Mouse (Mus musculus) hindbrain, embryonic 15.5 days (tissue): Measurements from ENCODE around the gene Grik3. TPM values are rescaled to one million over a fixed set of nuclear protein-coding genes. Genes with fewer than 3 reads are reported as not detected.

Experiments used
- ATAC-seq: fragments of 200-750 bp; cut with Nextera tagmentation; 2 replicates; pipeline ENCODE4 v1.8.0; 2017; ENCODE audit warnings: low read depth, moderate number of reproducible peaks, moderate TSS enrichment; ENCODE audit not compliant: low FRiP score
- H3K27ac ChIP-seq: fragments of 300-500 bp; sonication (generic); replicated peaks from 2 replicates; pipeline ENCODE4 v1.5.1; 2015; ENCODE audit warnings: mild to moderate bottlenecking, inconsistent platforms
- H3K27me3 ChIP-seq: fragments of 300-500 bp; sonication (generic); 2 replicates; pipeline ENCODE4 v1.6.1; 2015; ENCODE audit warnings: control low read depth, inconsistent platforms
- H3K36me3 ChIP-seq: fragments of 300-500 bp; sonication (generic); 2 replicates; pipeline ENCODE4 v1.6.1; 2015; ENCODE audit warnings: control low read depth, inconsistent platforms
- H3K4me1 ChIP-seq: fragments of 300-500 bp; sonication (generic); replicated peaks from 2 replicates; pipeline ENCODE4 v1.6.1; 2015; ENCODE audit warnings: control low read depth, inconsistent platforms
- H3K4me2 ChIP-seq: fragments of 300-500 bp; sonication (generic); 2 replicates; pipeline ENCODE4 v1.6.1; 2015; ENCODE audit warnings: moderate library complexity, mild to moderate bottlenecking, inconsistent platforms
- H3K4me3 ChIP-seq: fragments of 300-500 bp; sonication (generic); 2 replicates; pipeline ENCODE4 v1.5.1; 2015; ENCODE audit warnings: mild to moderate bottlenecking, inconsistent platforms
- H3K9ac ChIP-seq: fragments of 300-500 bp; sonication (generic); 2 replicates; pipeline ENCODE4 v1.6.1; 2015; ENCODE audit warnings: inconsistent platforms
- H3K9me3 ChIP-seq: fragments of 300-500 bp; sonication (generic); 2 replicates; pipeline ENCODE4 v1.6.1; 2016; ENCODE audit warnings: control low read depth, inconsistent platforms
- WGBS: fragments of 180-500 bp; shearing (Covaris S2); methylation state at CpG from one replicate; pipeline ENCODE4 v1.1.7; 2015; 5-methylcytosine and 5-hydroxymethylcytosine counted together
- polyA plus RNA-seq: library from polyadenylated mRNA; unstranded; fragments of >200 nt; fragmentation: Nextera tagmentation; extraction: Ambion mirVana; gene quantifications from 2 replicates; pipeline ENCODE4 v1.2.1, GENCODE M21; 2015

Grik3 gene
- polyA plus RNA-seq: 5.4 and 5.5 TPM in 2 replicates

GRCm38 (mm10) chr4:125490661-125491504 lies at the start of gene Grik3:
Gene Grik3 (plus strand): TSS chr4:125490700.
- H3K4me2 ChIP-seq: peak within 1 kb of the TSS; percentile 78
- no peaks in the 10 kb centered on the region for H3K36me3 ChIP-seq
- H3K9ac ChIP-seq: peak within 1 kb of the TSS; percentile 71
- peak within 1 kb of the TSS; percentile 56 for H3K4me3 ChIP-seq
- peaks cover 36% of the 10 kb centered on the region; the same call in 1 of the 2 replicates for H3K27me3 ChIP-seq
- H3K9me3 ChIP-seq: no peaks in the 10 kb centered on the region
- peak; percentile 17; the same call in 1 of the 2 replicates for ATAC-seq
- under 1% methylated on average over 68 of the region's 77 CpGs for WGBS
- peak within 1 kb of the TSS; percentile 90 for H3K27ac ChIP-seq
- H3K4me1 ChIP-seq: peaks cover 95% of the 10 kb centered on the region

- no peaks in the 10 kb centered on the region for H3K9me3 ChIP-seq
- no peak overlapping the region for H3K9ac ChIP-seq
- H3K4me1 ChIP-seq: peaks cover 12% of the 10 kb centered on the region
- H3K27me3 ChIP-seq: peaks cover 5% of the 10 kb centered on the region; the same call in 1 of the 2 replicates
- ATAC-seq: no peak
- 79% methylated on average over 4 of the region's 4 CpGs for WGBS
- H3K27ac ChIP-seq: no peak overlapping the region
- no peak overlapping the region for H3K4me2 ChIP-seq
- H3K4me3 ChIP-seq: no peak overlapping the region
- no peaks in the 10 kb centered on the region for H3K36me3 ChIP-seq
These were observed 48.7 kb upstream of the Grik3 start for GRCm38 (mm10) chr4:125441821-125442220.

GRCm38 (mm10) chr4:125444366-125444765 lies 46.1 kb upstream of the Grik3 start:
- no peaks in the 10 kb centered on the region for H3K36me3 ChIP-seq
- ATAC-seq: no peak
- 77% methylated on average over 7 of the region's 7 CpGs for WGBS

GRCm38 (mm10) chr4:125450602-125451321 lies 39.7 kb upstream of the Grik3 start:
- Histone ChIP-seq H3K27ac (peak overlapping the region; percentile 27; the same call in 1 of the 2 replicates), H3K4me2 (no peak overlapping the region), H3K4me3 (no peak overlapping the region), H3K9ac (no peak overlapping the region), H3K27me3 (no peaks in the 10 kb centered on the region), H3K9me3 (no peaks in the 10 kb centered on the region), H3K36me3 (no peaks in the 10 kb centered on the region), H3K4me1 (peaks cover 10% of the 10 kb centered on the region)
- peak; percentile 51; the same call in 1 of the 2 replicates for ATAC-seq
- 36% methylated on average over 7 of the region's 7 CpGs for WGBS

More at GRCm38 (mm10) chr4:125444366-125444765, 46.1 kb upstream of the Grik3 start:
- H3K27me3 ChIP-seq: no peaks in the 10 kb centered on the region
- H3K4me1 ChIP-seq: peaks cover 12% of the 10 kb centered on the region
- H3K4me3 ChIP-seq: no peak overlapping the region
- H3K4me2 ChIP-seq: no peak overlapping the region
- H3K9me3 ChIP-seq: no peaks in the 10 kb centered on the region
- no peak overlapping the region for H3K9ac ChIP-seq
- no peak overlapping the region for H3K27ac ChIP-seq

- 57% methylated on average over 6 of the region's 6 CpGs for WGBS
- no peak overlapping the region for H3K4me3 ChIP-seq
- ATAC-seq: no peak
These were observed 38.7 kb upstream of the Grik3 start for GRCm38 (mm10) chr4:125451821-125452220.

GRCm38 (mm10) chr4:125456506-125456905 lies 34.0 kb upstream of the Grik3 start:
- ATAC-seq: no peak
- Histone ChIP-seq H3K9me3 (no peaks in the 10 kb centered on the region), H3K27ac (no peak overlapping the region; the same call in 1 of the 2 replicates), H3K36me3 (no peaks in the 10 kb centered on the region), H3K9ac (no peak overlapping the region), H3K4me3 (no peak overlapping the region), H3K4me1 (peaks cover 29% of the 10 kb centered on the region), H3K27me3 (no peaks in the 10 kb centered on the region), H3K4me2 (no peak overlapping the region)
- WGBS: 38% methylated on average over 5 of the region's 5 CpGs

More at GRCm38 (mm10) chr4:125451821-125452220, 38.7 kb upstream of the Grik3 start:
- Histone ChIP-seq H3K4me2 (no peak overlapping the region), H3K36me3 (no peaks in the 10 kb centered on the region), H3K9ac (no peak overlapping the region), H3K4me1 (peaks cover 20% of the 10 kb centered on the region), H3K27me3 (no peaks in the 10 kb centered on the region), H3K27ac (no peak overlapping the region), H3K9me3 (no peaks in the 10 kb centered on the region)

- Histone ChIP-seq H3K27me3 (no peaks in the 10 kb centered on the region), H3K4me2 (no peak overlapping the region), H3K27ac (no peak overlapping the region), H3K9ac (no peak overlapping the region), H3K36me3 (no peaks in the 10 kb centered on the region), H3K9me3 (no peaks in the 10 kb centered on the region), H3K4me1 (peaks cover 38% of the 10 kb centered on the region), H3K4me3 (no peak overlapping the region)
- WGBS: 26% methylated on average over 11 of the region's 11 CpGs
- ATAC-seq: no peak
These were observed 33.1 kb upstream of the Grik3 start for GRCm38 (mm10) chr4:125457152-125458093.

- 77% methylated on average over 9 of the region's 9 CpGs for WGBS
- ATAC-seq: no peak
- Histone ChIP-seq H3K9ac (no peak overlapping the region), H3K27ac (no peak overlapping the region), H3K4me1 (peaks cover 39% of the 10 kb centered on the region), H3K4me2 (no peak overlapping the region), H3K36me3 (no peaks in the 10 kb centered on the region), H3K27me3 (no peaks in the 10 kb centered on the region), H3K4me3 (no peak overlapping the region), H3K9me3 (no peaks in the 10 kb centered on the region)
These were observed 30.7 kb upstream of the Grik3 start for GRCm38 (mm10) chr4:125459791-125460190.

GRCm38 (mm10) chr4:125469711-125470372 lies 20.7 kb upstream of the Grik3 start:
- Histone ChIP-seq H3K27me3 (no peaks in the 10 kb centered on the region), H3K4me2 (no peak overlapping the region), H3K36me3 (no peaks in the 10 kb centered on the region), H3K4me3 (no peak overlapping the region), H3K27ac (no peak overlapping the region), H3K4me1 (no peaks in the 10 kb centered on the region), H3K9ac (no peak overlapping the region), H3K9me3 (no peaks in the 10 kb centered on the region)
- ATAC-seq: no peak
- WGBS: 48% methylated on average over 11 of the region's 11 CpGs

- H3K4me1 ChIP-seq: peaks cover 19% of the 10 kb centered on the region
- no peak overlapping the region for H3K4me2 ChIP-seq
- H3K9ac ChIP-seq: no peak overlapping the region
- no peaks in the 10 kb centered on the region for H3K36me3 ChIP-seq
- H3K4me3 ChIP-seq: no peak overlapping the region
- no peaks in the 10 kb centered on the region for H3K27me3 ChIP-seq
- ATAC-seq: no peak
- no peak overlapping the region for H3K27ac ChIP-seq
- 80% methylated on average over 4 of the region's 4 CpGs for WGBS
- H3K9me3 ChIP-seq: no peaks in the 10 kb centered on the region
These were observed 15.6 kb upstream of the Grik3 start for GRCm38 (mm10) chr4:125474903-125475302.

- peaks cover 17% of the 10 kb centered on the region; the same call in 1 of the 2 replicates for H3K27me3 ChIP-seq
- H3K27ac ChIP-seq: 0 out of 2 replicates have a peak overlapping the region, but pooled peaks have one; percentile 6
- WGBS: 22% methylated on average over 12 of the region's 12 CpGs
- peak; percentile 51; the same call in 1 of the 2 replicates for ATAC-seq
- H3K9me3 ChIP-seq: no peaks in the 10 kb centered on the region
- no peaks in the 10 kb centered on the region for H3K36me3 ChIP-seq
- peaks cover 29% of the 10 kb centered on the region for H3K4me1 ChIP-seq
- H3K9ac ChIP-seq: no peak overlapping the region
- no peak overlapping the region for H3K4me3 ChIP-seq
- H3K4me2 ChIP-seq: no peak overlapping the region
These were observed 12.4 kb upstream of the Grik3 start for GRCm38 (mm10) chr4:125478071-125478470.
